Mouse (Mus musculus) bone marrow macrophage, adult 2 months (primary cell): ENCODE measurements around the gene Dqx1.

Experiments
- CTCF ChIP-seq: IDR thresholded peaks from 2 replicates; pipeline ENCODE4 v1.5.1; 2012; ENCODE audit warnings: low read depth, mild to moderate bottlenecking, low read length, moderate library complexity
- POLR2A ChIP-seq: IDR thresholded peaks from 2 replicates; pipeline ENCODE4 v1.6.1; 2012; ENCODE audit warnings: mild to moderate bottlenecking, low read depth, low read length, borderline replicate concordance

GRCm38 (mm10) chr6:83032769-83033191, 24.9 kb upstream of the Dqx1 start:
- TF ChIP-seq CTCF (no peak), POLR2A (no peak)
